Mouse (Mus musculus) midbrain, embryonic 13.5 days (tissue): ENCODE results near the gene Pgap3. TPM values are rescaled to one million over a fixed set of nuclear protein-coding genes. Genes with fewer than 3 reads are reported as not detected.

Experiments
- polyA plus RNA-seq: library from polyadenylated mRNA; unstranded; fragments of >200 nt; fragmentation: Nextera tagmentation; extraction: Ambion mirVana; gene quantifications from 2 replicates; pipeline ENCODE4 v1.2.1, GENCODE M21; 2015

Pgap3 gene
- polyA plus RNA-seq, 1 experiment from 2014 or later = 10.7 TPM

Other genes starting within 250 kb of the Pgap3 start
- gene Med1, start 207.2 kb downstream of the Pgap3 start, polyA plus RNA-seq = 74.3 and 75.7 TPM in 2 replicates
- 12.2 and 12.9 TPM in 2 replicates for gene Cdk12, start 197.4 kb downstream of the Pgap3 start, polyA plus RNA-seq
- 6.7 and 9.3 TPM in 2 replicates for gene Neurod2, start 70.8 kb downstream of the Pgap3 start, polyA plus RNA-seq
- 0.73 and 1.9 TPM in 2 replicates for gene Ppp1r1b, start 52.1 kb downstream of the Pgap3 start, polyA plus RNA-seq
- 44.5 and 46.9 TPM in 2 replicates for gene Stard3, start 42.1 kb downstream of the Pgap3 start, polyA plus RNA-seq
- gene Tcap, start 16.7 kb downstream of the Pgap3 start, polyA plus RNA-seq = 0.23 and 0.28 TPM in 2 replicates
- gene Pnmt, start 14.0 kb downstream of the Pgap3 start, polyA plus RNA-seq = 0.23 TPM in 1 of 2 replicates, not detected in the other
- gene Erbb2, start 12.0 kb upstream of the Pgap3 start, polyA plus RNA-seq = 7.1 and 7.6 TPM in 2 replicates
- 231 and 239 TPM in 2 replicates for gene Mien1, start 38.5 kb upstream of the Pgap3 start, polyA plus RNA-seq
- 0.21 and 0.24 TPM in 2 replicates for gene Grb7, start 45.9 kb upstream of the Pgap3 start, polyA plus RNA-seq
- 0.36 TPM in 1 of 2 replicates, not detected in the other for gene Ikzf3, start 145.5 kb upstream of the Pgap3 start, polyA plus RNA-seq
- gene Zpbp2, start 150.6 kb upstream of the Pgap3 start, polyA plus RNA-seq = 0.12 TPM in 1 of 2 replicates, not detected in the other
- 87.0 and 97.3 TPM in 2 replicates for gene Ormdl3, start 186.9 kb upstream of the Pgap3 start, polyA plus RNA-seq
- not detected in 2 replicates for gene Lrrc3c, start 197.8 kb upstream of the Pgap3 start, polyA plus RNA-seq
- gene Gm12355, start 225.2 kb upstream of the Pgap3 start, polyA plus RNA-seq = 0.90 and 1.5 TPM in 2 replicates
- gene Gsdma3, start 225.9 kb upstream of the Pgap3 start, polyA plus RNA-seq = not detected in 2 replicates
- gene Gsdma2, start 246.3 kb upstream of the Pgap3 start, polyA plus RNA-seq = not detected in 2 replicates